Comparison of ENCODE assay signal across 22 mouse cellular contexts in genomic region chr5:118120670-118121069, GRCm38 (mm10). TPM values are rescaled to one million over a fixed set of nuclear protein-coding genes. Genes with fewer than 3 reads are reported as not detected.
A peak's percentile ranks its signal among the peaks of the same experiment; 100 is the strongest.
DNase-seq lines count a peak whose midpoint lies in the region; ATAC-seq and TF ChIP-seq lines count a peak whose summit lies in the region.
"Had no signal": no experiment of that assay in that cellular context is flagged by ENCODE, and none has a peak within 500 bp of the region (broad histone marks: within the 10 kb centered on the region; RNA-seq: fewer than 3 reads in every experiment).

No protein-coding gene starts in this region.

- H3K9me3 ChIP-seq in embryonic facial prominence, embryonic 12.5 days: no peaks in the 10 kb centered on the region
- H3K9me3 ChIP-seq in embryonic facial prominence, embryonic 10.5 days: no peaks in the 10 kb centered on the region
- no peaks in the 10 kb centered on the region for H3K9me3 ChIP-seq in hindbrain, embryonic 12.5 days (replicated peaks)
- H3K9me3 ChIP-seq in hindbrain, embryonic 16.5 days (ENCODE audit: control insufficient read depth, low read length): no peaks in the 10 kb centered on the region
- no peaks in the 10 kb centered on the region for H3K9me3 ChIP-seq in neural tube, embryonic 13.5 days
- no peaks in the 10 kb centered on the region for H3K9me3 ChIP-seq in neural tube, embryonic 15.5 days (replicated peaks)
- H3K9me3 ChIP-seq: embryonic facial prominence, embryonic 15.5 days; forebrain, embryonic 15.5 days; limb, embryonic 13.5 days; lung, embryonic 15.5 days had no signal

- H3K27me3 ChIP-seq in embryonic facial prominence, embryonic 12.5 days: no peaks in the 10 kb centered on the region
- H3K27me3 ChIP-seq in embryonic facial prominence, embryonic 10.5 days (replicated peaks; ENCODE audit: low read depth, poor library complexity, severe bottlenecking): no peaks in the 10 kb centered on the region
- H3K27me3 ChIP-seq in hindbrain, embryonic 12.5 days: no peaks in the 10 kb centered on the region
- H3K27me3 ChIP-seq in hindbrain, embryonic 16.5 days (replicated peaks; ENCODE audit: control insufficient read depth, insufficient read depth, low read length): no peaks in the 10 kb centered on the region
- no peaks in the 10 kb centered on the region for H3K27me3 ChIP-seq in neural tube, embryonic 13.5 days
- no peaks in the 10 kb centered on the region for H3K27me3 ChIP-seq in neural tube, embryonic 15.5 days (replicated peaks)
- H3K27me3 ChIP-seq: embryonic facial prominence, embryonic 15.5 days; forebrain, embryonic 15.5 days; limb, embryonic 13.5 days; lung, embryonic 15.5 days had no signal

- no peak for ATAC-seq in embryonic facial prominence, embryonic 12.5 days (ENCODE audit: insufficient number of reproducible peaks, insufficient read depth, low FRiP score, low TSS enrichment)
- ATAC-seq in hindbrain, embryonic 12.5 days (ENCODE audit: low FRiP score): no peak
- ATAC-seq in hindbrain, embryonic 16.5 days: no peak
- ATAC-seq in neural tube, embryonic 13.5 days (ENCODE audit: low read depth): no peak
- ATAC-seq in neural tube, embryonic 15.5 days (ENCODE audit: low FRiP score): no peak
- ATAC-seq: CD4-positive, CD25-positive, alpha-beta regulatory T cell, adult 4 months; forebrain, embryonic 15.5 days; inflammation-experienced regulatory T-cells, adult 6 months; midbrain, embryonic 16.5 days had no signal

- 31% methylated on average over 2 of the region's 2 CpGs for WGBS in embryonic facial prominence, embryonic 12.5 days
- 44% methylated on average over 2 of the region's 2 CpGs for WGBS in embryonic facial prominence, embryonic 10.5 days
- WGBS in hindbrain, embryonic 12.5 days: 42% methylated on average over 2 of the region's 2 CpGs
- WGBS in hindbrain, embryonic 16.5 days: 11% methylated on average over 2 of the region's 2 CpGs
- WGBS in neural tube, embryonic 13.5 days: 24% methylated on average over 2 of the region's 2 CpGs
- WGBS in neural tube, embryonic 15.5 days: 39% methylated on average over 2 of the region's 2 CpGs

- H3K27ac ChIP-seq in embryonic facial prominence, embryonic 12.5 days: 0 out of 2 replicates have a peak overlapping the region, but pooled peaks have one; percentile 12
- no peak overlapping the region; the same call in 1 of the 2 replicates for H3K27ac ChIP-seq in embryonic facial prominence, embryonic 10.5 days (replicated peaks)
- peak overlapping the region; percentile 32; the same call in 1 of the 2 replicates for H3K27ac ChIP-seq in hindbrain, embryonic 12.5 days
- no peak overlapping the region for H3K27ac ChIP-seq in hindbrain, embryonic 16.5 days (ENCODE audit: low read depth, low read length)
- H3K27ac ChIP-seq in layer of hippocampus, adult 2 months: peak overlapping the region; percentile 61
- H3K27ac ChIP-seq in neural tube, embryonic 13.5 days (replicated peaks): peak overlapping the region; percentile 87; the same call in 1 of the 2 replicates
- H3K27ac ChIP-seq in neural tube, embryonic 15.5 days (replicated peaks): no peak overlapping the region
- H3K27ac ChIP-seq: embryonic facial prominence, embryonic 15.5 days; forebrain, embryonic 15.5 days; heart, adult 2 months; limb, embryonic 13.5 days; lung, embryonic 15.5 days; macrophage had no signal

- H3K4me3 ChIP-seq in embryonic facial prominence, embryonic 12.5 days: no peak overlapping the region
- H3K4me3 ChIP-seq in embryonic facial prominence, embryonic 10.5 days: no peak overlapping the region
- no peak overlapping the region for H3K4me3 ChIP-seq in hindbrain, embryonic 12.5 days
- no peak overlapping the region for H3K4me3 ChIP-seq in hindbrain, embryonic 16.5 days (ENCODE audit: low read length)
- H3K4me3 ChIP-seq in layer of hippocampus, adult 2 months: no peak overlapping the region
- no peak overlapping the region for H3K4me3 ChIP-seq in neural tube, embryonic 13.5 days
- no peak overlapping the region for H3K4me3 ChIP-seq in neural tube, embryonic 15.5 days (replicated peaks)
- H3K4me3 ChIP-seq: embryonic facial prominence, embryonic 15.5 days; forebrain, embryonic 15.5 days; heart, adult 2 months; limb, embryonic 13.5 days; lung, embryonic 15.5 days had no signal

- TF ChIP-seq CTCF in layer of hippocampus, adult 2 months (conservative IDR thresholded peaks at IDR 0.05): no peak

- H3K36me3 ChIP-seq in embryonic facial prominence, embryonic 12.5 days: peaks cover 34% of the 10 kb centered on the region
- H3K36me3 ChIP-seq in embryonic facial prominence, embryonic 10.5 days (replicated peaks): peaks cover 73% of the 10 kb centered on the region
- H3K36me3 ChIP-seq in hindbrain, embryonic 12.5 days: peaks cover 14% of the 10 kb centered on the region
- H3K36me3 ChIP-seq in hindbrain, embryonic 16.5 days (ENCODE audit: control insufficient read depth, insufficient read depth, low read length): peaks cover 3% of the 10 kb centered on the region; the same call in 1 of the 2 replicates
- H3K36me3 ChIP-seq in neural tube, embryonic 13.5 days: 0 out of 2 replicates have a peak, but pooled peaks cover 4% of the 10 kb centered on the region
- peaks cover 10% of the 10 kb centered on the region for H3K36me3 ChIP-seq in neural tube, embryonic 15.5 days
- H3K36me3 ChIP-seq: forebrain, embryonic 15.5 days had no signal

- H3K4me1 ChIP-seq in embryonic facial prominence, embryonic 12.5 days: peaks cover 20% of the 10 kb centered on the region
- H3K4me1 ChIP-seq in embryonic facial prominence, embryonic 10.5 days: peaks cover 30% of the 10 kb centered on the region
- H3K4me1 ChIP-seq in hindbrain, embryonic 12.5 days: peaks cover 29% of the 10 kb centered on the region
- peaks cover 25% of the 10 kb centered on the region for H3K4me1 ChIP-seq in hindbrain, embryonic 16.5 days (ENCODE audit: control insufficient read depth, insufficient read depth, low read depth, low read length)
- peaks cover 65% of the 10 kb centered on the region for H3K4me1 ChIP-seq in neural tube, embryonic 13.5 days (replicated peaks)
- H3K4me1 ChIP-seq in neural tube, embryonic 15.5 days: peaks cover 61% of the 10 kb centered on the region
- H3K4me1 ChIP-seq: lung, embryonic 15.5 days had no signal

- H3K4me2 ChIP-seq in embryonic facial prominence, embryonic 12.5 days (replicated peaks): no peak overlapping the region
- H3K4me2 ChIP-seq in hindbrain, embryonic 12.5 days (replicated peaks): no peak overlapping the region
- no peak overlapping the region for H3K4me2 ChIP-seq in hindbrain, embryonic 16.5 days (ENCODE audit: low read length)
- H3K4me2 ChIP-seq in neural tube, embryonic 13.5 days: no peak overlapping the region
- no peak overlapping the region for H3K4me2 ChIP-seq in neural tube, embryonic 15.5 days
- H3K4me2 ChIP-seq: embryonic facial prominence, embryonic 15.5 days; forebrain, embryonic 15.5 days; limb, embryonic 13.5 days; lung, embryonic 15.5 days had no signal

- DNase-seq in embryonic facial prominence, embryonic 10.5 days (ENCODE audit: low spot score): no peak
- no peak for DNase-seq in layer of hippocampus, adult 2 months (ENCODE audit: low spot score in 2 of 2)
- no peak for DNase-seq in layer of hippocampus, adult 8-10 months (ENCODE audit: low spot score in 2 of 2)
- DNase-seq: cerebellum, adult 9-11 months; heart, adult 2 months; heart, postnatal 10 days; kidney, postnatal 25 days; thymus, postnatal 14 days had no signal

- no peak overlapping the region for H3K9ac ChIP-seq in embryonic facial prominence, embryonic 12.5 days
- H3K9ac ChIP-seq in hindbrain, embryonic 12.5 days: no peak overlapping the region
- H3K9ac ChIP-seq in hindbrain, embryonic 16.5 days (ENCODE audit: low read depth, low read length): no peak overlapping the region
- no peak overlapping the region for H3K9ac ChIP-seq in neural tube, embryonic 13.5 days
- H3K9ac ChIP-seq in neural tube, embryonic 15.5 days (replicated peaks): no peak overlapping the region
- H3K9ac ChIP-seq: embryonic facial prominence, embryonic 15.5 days; forebrain, embryonic 15.5 days; limb, embryonic 13.5 days; lung, embryonic 15.5 days had no signal

RNA-seq across cellular contexts. Expression of gene Fbxw8, which starts 34.6 kb away (rescaled TPM):
- 44.5 and 45.0 TPM in 2 replicates for polyA plus RNA-seq in embryonic facial prominence, embryonic 12.5 days (2016; fragmentation: Nextera tagmentation; extraction: Ambion mirVana)
- 35.0 and 36.6 TPM in 2 replicates for polyA plus RNA-seq in embryonic facial prominence, embryonic 10.5 days (2016; fragmentation: Nextera tagmentation; extraction: Ambion mirVana)
- polyA plus RNA-seq in hindbrain, embryonic 12.5 days (2016; fragmentation: Nextera tagmentation; extraction: Ambion mirVana): 42.0 and 45.0 TPM in 2 replicates
- 18.7 and 21.6 TPM in 2 replicates for polyA plus RNA-seq in hindbrain, embryonic 16.5 days (2015; fragmentation: Nextera tagmentation; extraction: Ambion mirVana)
- 10 to 100 TPM; 33.0 to 36.4 TPM for total RNA-seq in layer of hippocampus, adult 2 months (2021)
- 10 to 100 TPM; 34.1 to 35.7 (median 35.1) TPM for total RNA-seq in layer of hippocampus, adult 8-10 months (2022)
- 25.1 and 25.5 TPM in 2 replicates for polyA plus RNA-seq in neural tube, embryonic 13.5 days (2015; fragmentation: Nextera tagmentation; extraction: Ambion mirVana)
- 18.0 and 19.4 TPM in 2 replicates for polyA plus RNA-seq in neural tube, embryonic 15.5 days (2015; fragmentation: Nextera tagmentation; extraction: Ambion mirVana)

RNA-seq across cellular contexts. Expression of gene Hrk, which starts 43.8 kb away (rescaled TPM):
- polyA plus RNA-seq in embryonic facial prominence, embryonic 12.5 days (2016; fragmentation: Nextera tagmentation; extraction: Ambion mirVana): 0.45 and 0.85 TPM in 2 replicates
- 0.15 and 0.32 TPM in 2 replicates for polyA plus RNA-seq in embryonic facial prominence, embryonic 10.5 days (2016; fragmentation: Nextera tagmentation; extraction: Ambion mirVana)
- 1.8 TPM in 2 replicates for polyA plus RNA-seq in hindbrain, embryonic 12.5 days (2016; fragmentation: Nextera tagmentation; extraction: Ambion mirVana)
- polyA plus RNA-seq in hindbrain, embryonic 16.5 days (2015; fragmentation: Nextera tagmentation; extraction: Ambion mirVana): 3.7 and 4.8 TPM in 2 replicates
- 10 to 100 TPM; 35.1 to 38.4 TPM for total RNA-seq in layer of hippocampus, adult 2 months (2021)
- 10 to 100 TPM; 24.6 to 32.6 (median 28.6) TPM for total RNA-seq in layer of hippocampus, adult 8-10 months (2022)
- polyA plus RNA-seq in neural tube, embryonic 13.5 days (2015; fragmentation: Nextera tagmentation; extraction: Ambion mirVana): 3.3 and 3.4 TPM in 2 replicates
- polyA plus RNA-seq in neural tube, embryonic 15.5 days (2015; fragmentation: Nextera tagmentation; extraction: Ambion mirVana): 3.0 and 4.0 TPM in 2 replicates
- total RNA-seq: MEL had no signal
- polyA plus RNA-seq: CD4-positive, CD25-positive, alpha-beta regulatory T cell, adult 4 months; macrophage had no signal

Comparison
In these comparisons a context has a peak if more than half of its experiments do, and no peak if none do; other contexts are left out.
1. H3K27ac ChIP-seq: peak in embryonic facial prominence, embryonic 12.5 days (single experiment), hindbrain, embryonic 12.5 days (single experiment), layer of hippocampus, adult 2 months (single experiment) and neural tube, embryonic 13.5 days (single experiment); none in embryonic facial prominence, embryonic 10.5 days (single experiment), hindbrain, embryonic 16.5 days (single experiment) and neural tube, embryonic 15.5 days (single experiment).